Mouse (Mus musculus) CH12.LX (cell line): ENCODE measurements around the gene Kdm4d. TPM values are rescaled to one million over a fixed set of nuclear protein-coding genes. Genes with fewer than 3 reads are reported as not detected.
A peak's percentile ranks its signal among the peaks of the same experiment; 100 is the strongest.

ENCODE experiments used
- DNase-seq: peaks from one replicate; pipeline ENCODE4 v3.0.0-alpha.2; 2013; ENCODE audit errors: extremely low read depth
- H3K27ac ChIP-seq: 2 replicates; pipeline ENCODE4 v1.5.1; 2012; ENCODE audit warnings: low read depth, mild to moderate bottlenecking, control low read depth, moderate library complexity; ENCODE audit not compliant: insufficient read depth
- H3K27me3 ChIP-seq: replicated peaks from 2 replicates; pipeline ENCODE3; 2012; ENCODE audit warnings: inconsistent platforms
- H3K36me3 ChIP-seq, 2 experiments: replicated peaks in 1 of 2; 2 replicates each; pipeline versions ENCODE3 to v1.6.1; 2012; ENCODE audit warnings: inconsistent platforms in 1 of 2, low read length in 1 of 2, mild to moderate bottlenecking in 1 of 2, mixed read lengths in 1 of 2, moderate library complexity in 1 of 2; ENCODE audit not compliant: control insufficient read depth in 1 of 2, insufficient read depth in 1 of 2
- H3K4me1 ChIP-seq, 2 experiments: 2 replicates each; pipeline ENCODE4 v1.6.1; 2012; ENCODE audit warnings: inconsistent platforms in 1 of 2, moderate library complexity in 1 of 2; ENCODE audit not compliant: insufficient read depth in 2 of 2, control insufficient read depth in 1 of 2
- H3K4me2 ChIP-seq: 2 replicates; pipeline ENCODE4 v1.6.1; 2012; ENCODE audit warnings: low read depth, mild to moderate bottlenecking, control low read depth; ENCODE audit not compliant: poor library complexity, insufficient read depth, severe bottlenecking
- H3K4me3 ChIP-seq, 3 experiments: fragments of 150-350 bp in 1 of 3; sonication (generic) in 1 of 3; replicated peaks in 1 of 3; 2 replicates each; pipeline versions ENCODE3 to v1.5.1; 2011 to 2012; ENCODE audit warnings: low read depth in 2 of 3, low read length in 2 of 3, mild to moderate bottlenecking in 2 of 3, moderate library complexity in 2 of 3, control low read depth in 1 of 3, improper control_type of control experiment in 1 of 3, inconsistent platforms in 1 of 3, mixed read lengths in 1 of 3; ENCODE audit not compliant: poor library complexity in 1 of 3
- H3K79me2 ChIP-seq: replicated peaks from 2 replicates; pipeline ENCODE4 v1.6.1; 2012; ENCODE audit warnings: mild to moderate bottlenecking, moderate library complexity; ENCODE audit not compliant: control insufficient read depth, poor library complexity, insufficient read depth, severe bottlenecking; ENCODE audit errors: extremely low read depth
- H3K9ac ChIP-seq: 2 replicates; pipeline ENCODE4 v1.6.1; 2012; ENCODE audit warnings: low read depth, mild to moderate bottlenecking, control low read depth, moderate library complexity; ENCODE audit not compliant: insufficient read depth
- H3K9me3 ChIP-seq: replicated peaks from 2 replicates; pipeline ENCODE3; 2012; ENCODE audit warnings: low read length, inconsistent platforms, mixed read lengths
- CHD2 ChIP-seq: IDR thresholded peaks from 2 replicates; pipeline ENCODE4 v1.6.1; 2011; ENCODE audit warnings: low read length, improper control_type of control experiment
- CTCF ChIP-seq, 2 experiments: IDR thresholded peaks in 1 of 2; conservative IDR thresholded peaks in 1 of 2; 2 replicates each; pipeline ENCODE4 v1.5.1; 2011 to 2012; ENCODE audit warnings: low read depth in 2 of 2, low read length in 2 of 2, improper control_type of control experiment in 1 of 2, inconsistent platforms in 1 of 2, mild to moderate bottlenecking in 1 of 2, moderate library complexity in 1 of 2
- E2F4 ChIP-seq: IDR thresholded peaks from 2 replicates; pipeline ENCODE4 v1.6.1; 2011; ENCODE audit warnings: low read depth, low read length, improper control_type of control experiment; ENCODE audit not compliant: insufficient replicate concordance
- ETS1 ChIP-seq: conservative IDR thresholded peaks from 2 replicates; pipeline ENCODE4 v1.6.1; 2012; ENCODE audit warnings: low read depth, mild to moderate bottlenecking, inconsistent platforms, low read length, improper control_type of control experiment, moderate library complexity
- HCFC1 ChIP-seq: IDR thresholded peaks from 2 replicates; pipeline ENCODE4 v1.6.1; 2012; ENCODE audit warnings: low read depth, mild to moderate bottlenecking, inconsistent platforms, low read length, improper control_type of control experiment
- JUND ChIP-seq: conservative IDR thresholded peaks from 2 replicates; pipeline ENCODE4 v1.6.1; 2011; ENCODE audit warnings: low read depth, low read length, improper control_type of control experiment
- KAT2A ChIP-seq: IDR thresholded peaks from 2 replicates; pipeline ENCODE4 v1.6.1; 2012; ENCODE audit warnings: low read length, improper control_type of control experiment, inconsistent platforms; ENCODE audit not compliant: insufficient replicate concordance
- MAFK ChIP-seq: IDR thresholded peaks from 2 replicates; pipeline ENCODE4 v1.6.1; 2011; ENCODE audit warnings: low read length, improper control_type of control experiment; ENCODE audit not compliant: insufficient replicate concordance
- MAX ChIP-seq: IDR thresholded peaks from 2 replicates; pipeline ENCODE4 v1.6.1; 2011; ENCODE audit warnings: low read length, improper control_type of control experiment
- MEF2A ChIP-seq: IDR thresholded peaks from 2 replicates; pipeline ENCODE4 v1.6.1; 2014; ENCODE audit warnings: low read depth, mild to moderate bottlenecking, inconsistent platforms, low read length, improper control_type of control experiment, borderline replicate concordance
- NELFE ChIP-seq: IDR thresholded peaks from 2 replicates; pipeline ENCODE4 v1.6.1; 2011; ENCODE audit warnings: low read depth, low read length, improper control_type of control experiment
- NRF1 ChIP-seq: IDR thresholded peaks from 2 replicates; pipeline ENCODE4 v1.6.1; 2014; ENCODE audit warnings: low read depth, mild to moderate bottlenecking, inconsistent platforms, low read length, improper control_type of control experiment, moderate library complexity
- PAX5 ChIP-seq: IDR thresholded peaks from 2 replicates; pipeline ENCODE4 v1.6.1; 2012; ENCODE audit warnings: low read length, inconsistent platforms, mixed read lengths
- POLR2A ChIP-seq: IDR thresholded peaks from 2 replicates; pipeline ENCODE4 v1.6.1; 2011; ENCODE audit warnings: low read depth, mild to moderate bottlenecking, improper control_type of control experiment, low read length
- POLR2AphosphoS2 ChIP-seq: IDR thresholded peaks from 2 replicates; pipeline ENCODE4 v1.6.1; 2011; ENCODE audit warnings: low read depth, low read length, improper control_type of control experiment
- RAD21 ChIP-seq: IDR thresholded peaks from 2 replicates; pipeline ENCODE4 v1.6.1; 2011; ENCODE audit warnings: low read depth, mild to moderate bottlenecking, low read length, improper control_type of control experiment, moderate library complexity
- RCOR1 ChIP-seq: conservative IDR thresholded peaks from 2 replicates; pipeline ENCODE4 v1.6.1; 2012; ENCODE audit warnings: low read depth, mild to moderate bottlenecking, inconsistent platforms, low read length, improper control_type of control experiment
- SMC3 ChIP-seq: IDR thresholded peaks from 2 replicates; pipeline ENCODE4 v1.6.1; 2011; ENCODE audit warnings: low read depth, low read length, improper control_type of control experiment
- TBP ChIP-seq: conservative IDR thresholded peaks from 2 replicates; pipeline ENCODE4 v1.6.1; 2011; ENCODE audit warnings: low read depth, low read length, improper control_type of control experiment
- USF1 ChIP-seq: IDR thresholded peaks from 2 replicates; pipeline ENCODE4 v1.6.1; 2014; ENCODE audit warnings: low read depth, mild to moderate bottlenecking, inconsistent platforms, low read length, improper control_type of control experiment
- USF2 ChIP-seq: conservative IDR thresholded peaks from 2 replicates; pipeline ENCODE4 v1.6.1; 2011; ENCODE audit warnings: low read depth, low read length, improper control_type of control experiment
- ZMIZ1 ChIP-seq: IDR thresholded peaks from 2 replicates; pipeline ENCODE4 v1.6.1; 2012; ENCODE audit warnings: low read depth, mild to moderate bottlenecking, inconsistent platforms, low read length, improper control_type of control experiment
- dilution Hi-C: fragments of 300-500 bp; cut with MboI; formaldehyde crosslinking; loops from 2 replicates; pipeline ENCODE4 v1.14.3; 2020; ENCODE audit warnings: low sequenced_read_pairs; ENCODE audit not compliant: extremely low pct_unique_long_range_greater_than_20kb, extremely low pct_ligation_motif_present
- in situ Hi-C: fragments of 300-500 bp; cut with MboI; formaldehyde crosslinking; loops from 3 replicates; pipeline ENCODE4 v1.14.3; 2019; ENCODE audit warnings: low sequenced_read_pairs, low pct_ligation_motif_present, low pct_unique_long_range_greater_than_20kb, mixed read lengths
- polyA plus RNA-seq: library from polyadenylated mRNA; unstranded; fragments of >175 nt; gene quantifications from 2 replicates; pipeline ENCODE4 v1.2.1, GENCODE M21; 2012; ENCODE audit warnings: low read depth; ENCODE audit not compliant: insufficient read length
- total RNA-seq, 2 experiments: library from RNA; depleted of rRNA; stranded (reverse); fragments of 300-350 nt in 1 of 2; fragments of >200 nt in 1 of 2; gene quantifications; 2 replicates each; pipeline ENCODE4 v1.2.3; 2012 to 2014

Kdm4d gene
- total and polyA plus RNA-seq, 3 experiments = 0.21 to 0.37 (median 0.28) TPM

DNA sequence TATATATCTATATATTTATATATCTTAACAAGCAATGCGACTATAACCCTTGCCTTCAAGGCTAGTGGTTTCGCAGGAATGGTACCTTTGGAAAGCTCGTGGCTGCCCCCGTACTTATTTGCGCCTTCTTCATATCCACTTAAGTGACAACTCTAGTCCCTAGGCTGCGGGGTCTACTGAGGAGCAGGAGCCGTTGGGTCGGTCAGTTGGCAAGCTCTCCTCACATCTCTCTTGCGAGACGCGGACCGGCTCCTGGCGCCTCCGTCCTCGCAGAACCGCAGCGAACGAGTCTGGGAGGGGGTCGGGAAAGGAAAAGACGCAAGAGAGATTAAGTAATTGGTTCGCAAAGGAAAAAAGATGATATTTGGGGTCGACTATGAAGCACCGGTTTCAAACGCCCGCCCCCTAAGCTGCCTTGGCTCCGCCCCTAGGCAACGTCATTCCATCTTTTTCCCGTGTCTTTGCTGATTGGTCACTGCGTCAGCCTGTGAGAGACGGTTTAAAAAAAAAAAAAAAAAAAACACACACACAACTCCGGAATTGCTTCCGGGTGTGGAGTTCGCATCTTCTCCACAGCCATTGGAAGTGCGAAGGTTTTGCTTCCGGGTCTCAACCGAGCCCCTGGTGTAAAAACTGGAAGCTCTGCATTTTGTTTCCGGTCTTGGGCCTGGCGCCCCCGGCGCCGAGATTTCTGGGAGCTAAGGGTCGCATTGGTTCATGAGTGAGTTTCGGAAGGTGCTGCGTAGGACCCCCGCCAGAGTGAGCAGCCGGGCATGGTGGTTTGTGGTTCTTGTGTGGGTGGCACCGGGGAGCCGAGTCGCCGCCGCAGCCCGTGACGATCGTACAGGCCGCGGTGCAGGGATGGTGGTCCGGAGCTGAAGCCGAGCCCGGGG, at the start of gene Kdm4d, which contains the start of gene Cwc15 (continued):
- TF ChIP-seq CTCF (conservative IDR thresholded peaks at IDR 0.05 in 1 of 2, IDR thresholded peaks at IDR 0.05 in 1 of 2; ENCODE audit: low read depth in 2 of 2, low read length in 2 of 2) = no peak

DNA sequence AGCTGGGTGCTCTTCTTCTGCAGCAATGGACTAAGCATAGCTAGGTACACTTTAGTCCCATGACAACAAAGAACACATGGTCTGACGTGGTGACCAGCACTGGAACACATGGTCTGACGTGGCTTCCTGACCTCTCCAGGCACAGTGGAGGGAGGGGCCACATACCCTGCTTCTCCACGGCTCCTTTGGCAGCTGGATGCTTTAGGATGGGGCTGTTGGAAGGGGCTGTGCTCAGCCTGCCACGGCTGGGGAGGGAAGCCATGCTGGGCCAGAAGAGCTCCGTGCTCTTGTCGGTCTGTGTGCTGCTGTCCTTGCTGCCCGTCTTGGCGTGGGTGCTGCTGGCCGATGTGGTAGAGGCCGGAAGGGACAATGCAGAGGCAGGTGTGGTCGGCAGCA, 48.1 kb upstream of the Kdm4d start:
- in situ Hi-C loops = no loop called here
- Histone ChIP-seq H3K27me3 (no peaks in the 10 kb centered on the region), H3K9me3 (no peaks in the 10 kb centered on the region), H3K9ac (no peak overlapping the region), H3K4me2 (no peak overlapping the region), H3K27ac (no peak overlapping the region), H3K79me2 (no peaks in the 10 kb centered on the region), H3K36me3 (peaks cover 0 to 23% of the 10 kb centered on the region in 2 experiments), H3K4me1 (peaks cover 10 to 14% of the 10 kb centered on the region in 2 experiments), H3K4me3 (no peak overlapping the region)
- dilution Hi-C loops = no loop called here
- DNase-seq = no peak
- no peak for TF ChIP-seq CHD2
- TF ChIP-seq MAX = peak; percentile 54; the same call in 1 of the 2 replicates

DNA sequence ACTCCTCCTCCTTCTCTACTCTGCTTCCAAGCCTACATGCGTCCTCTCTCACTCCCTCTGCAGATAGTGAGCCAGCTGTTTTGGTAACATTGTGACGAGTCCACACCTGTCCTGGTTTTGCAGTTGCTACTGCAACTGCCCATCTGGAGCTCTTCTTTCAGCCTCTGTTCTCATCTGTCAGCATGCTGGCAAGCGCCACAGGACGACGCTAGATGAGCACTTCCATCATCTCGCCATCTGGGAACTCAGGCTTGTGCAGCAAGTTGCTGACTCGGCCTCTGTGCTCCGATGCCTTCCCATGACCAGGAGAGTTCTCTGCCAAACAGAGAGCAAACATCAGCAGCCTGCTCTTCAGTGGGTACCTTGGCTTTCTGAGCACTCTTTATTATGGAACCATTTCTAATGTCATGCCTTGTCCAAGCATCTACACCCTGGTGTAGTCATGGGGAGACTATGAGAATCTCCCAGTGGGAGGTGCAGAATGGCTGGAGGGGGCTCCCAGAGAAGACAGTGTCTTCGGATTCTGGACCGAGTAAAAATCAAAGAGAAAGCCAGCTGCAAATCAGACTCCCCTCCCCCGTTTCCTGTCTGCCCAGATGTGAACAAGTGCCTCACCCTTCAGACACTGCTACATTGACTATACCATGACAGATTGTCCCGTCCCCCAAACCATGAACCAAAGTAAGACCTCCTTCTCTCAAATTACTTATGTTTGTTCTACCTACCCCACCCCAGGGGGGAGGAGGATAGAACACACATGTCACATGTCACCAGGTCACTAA, 47.5 kb upstream of the Kdm4d start:
- dilution Hi-C loops = no loop called here
- no peak overlapping the region; the same call in 1 of the 2 replicates for H3K4me2 ChIP-seq
- TF ChIP-seq USF1 (no peak), PAX5 (no peak), RAD21 (no peak), MEF2A (no peak), POLR2AphosphoS2 (no peak), E2F4 (no peak), TBP (no peak), RCOR1 (no peak), NRF1 (no peak), KAT2A (no peak), NELFE (no peak), USF2 (no peak), JUND (no peak), POLR2A (no peak), CTCF (conservative IDR thresholded peaks at IDR 0.05 in 1 of 2, IDR thresholded peaks at IDR 0.05 in 1 of 2; ENCODE audit: low read depth in 2 of 2, low read length in 2 of 2) (no peak), ETS1 (no peak), HCFC1 (no peak), ZMIZ1 (no peak), MAFK (no peak), SMC3 (no peak)
- no peaks in the 10 kb centered on the region for H3K9me3 ChIP-seq
- no peak overlapping the region for H3K27ac ChIP-seq
- peaks cover 10 to 14% of the 10 kb centered on the region in 2 experiments for H3K4me1 ChIP-seq
- H3K4me3 ChIP-seq = no peak overlapping the region
- peak; percentile 29 for DNase-seq
- no peak overlapping the region for H3K9ac ChIP-seq
- no peaks in the 10 kb centered on the region for H3K27me3 ChIP-seq
- in situ Hi-C loops = no loop called here
- peaks cover 0 to 24% of the 10 kb centered on the region in 2 experiments for H3K36me3 ChIP-seq
- H3K79me2 ChIP-seq = no peaks in the 10 kb centered on the region
